Mouse (Mus musculus): ENCODE measurements at regions not wholly inside any gene's neighbourhood (a gene's known extent, or its start where the extent isn't known, plus 50 kb on each side); places are given as distances from the start of the nearest gene placed in this dataset.

DNA sequence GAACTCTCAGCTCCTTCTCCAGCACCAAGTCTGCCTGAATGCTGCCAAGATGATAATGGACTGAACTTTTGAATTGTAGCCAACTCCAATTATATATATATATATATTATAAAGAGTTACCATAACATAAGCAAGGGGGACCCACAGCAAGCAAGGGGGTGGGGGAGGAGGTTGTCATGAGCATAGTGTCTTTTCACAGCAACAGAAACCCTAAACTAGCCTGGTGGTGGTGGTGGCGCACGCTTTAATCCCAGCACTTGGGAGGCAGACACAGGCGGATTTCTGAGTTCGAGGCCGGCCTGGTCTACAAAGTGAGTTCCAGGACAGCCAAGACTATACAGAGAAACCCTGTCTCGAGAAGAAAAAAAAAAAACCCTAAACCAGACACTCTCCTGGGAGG lies 65.0 kb downstream of the Irf2bpl start:
- TF ChIP-seq POLR2A (IDR thresholded peaks at IDR 0.05; ENCODE audit: borderline replicate concordance, extremely low read depth, low read depth, low read length) (no peak), CTCF (IDR thresholded peaks at IDR 0.05; ENCODE audit: insufficient read depth, low read length) (no peak)
